Mouse (Mus musculus): ENCODE data around the gene Gucy2c.

- no peak for TF ChIP-seq CTCF (IDR thresholded peaks at IDR 0.05; ENCODE audit: low read depth)
- TF ChIP-seq EP300 (optimal IDR thresholded peaks at IDR 0.05): no peak
Observed at GRCm38 (mm10) chr6:136827516-136827880, 45.9 kb upstream of the Gucy2c start, which contains the start of gene BC049715.

All from stomach, postnatal 0 days (tissue).